Mouse (Mus musculus) hindlimb bud, embryonic 11.5 days (tissue): ENCODE data around the gene Dmp1.

Experiments
- DNase-seq: peaks from one replicate; pipeline ENCODE4 v3.0.0-alpha.2; 2012; ENCODE audit warnings: low read depth, low spot score; ENCODE audit errors: extremely low spot score

Dmp1 gene

DNA sequence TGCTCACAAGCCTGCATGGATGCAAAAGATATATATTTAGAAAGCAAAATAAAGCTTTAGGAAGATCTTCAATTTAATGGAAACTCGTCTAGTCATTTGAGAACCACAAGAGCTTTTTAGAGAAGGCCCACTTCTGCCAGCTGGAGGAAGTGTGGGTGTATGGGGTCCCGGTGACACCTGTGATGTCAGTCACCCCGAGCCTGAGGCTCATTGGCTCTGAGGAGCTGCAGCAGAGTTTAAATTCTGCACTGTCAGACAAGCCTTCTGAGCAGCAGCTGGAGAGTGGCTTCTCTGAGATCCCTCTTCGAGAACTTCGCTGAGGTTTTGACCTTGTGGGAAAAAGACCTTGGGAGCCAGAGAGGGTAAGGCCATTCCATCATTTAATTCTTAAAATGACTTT lies at the start of gene Dmp1:
TSS of gene Dmp1 (plus strand) at position 263 of the 400 bp plus-strand sequence.
- no peak for DNase-seq

DNA sequence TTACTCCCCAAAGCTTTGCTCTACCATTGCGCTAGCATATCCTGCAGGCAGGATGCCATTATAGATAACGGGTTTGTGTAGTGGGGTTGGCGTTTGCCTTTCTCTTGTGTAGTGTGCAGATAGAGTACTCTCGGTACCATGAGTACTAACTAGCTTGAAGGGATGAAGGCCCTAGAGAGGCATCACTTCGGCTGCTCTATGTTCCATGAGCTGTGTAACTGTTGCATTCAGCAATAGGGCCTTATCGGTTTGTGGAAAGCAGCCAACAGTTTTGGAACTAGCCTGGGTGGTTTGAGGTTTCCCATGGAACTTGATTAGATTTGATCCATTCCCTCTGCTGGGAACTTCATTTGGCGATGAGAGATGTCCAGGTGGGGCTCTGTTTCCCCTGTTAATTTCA lies 44.7 kb upstream of the Dmp1 start:
- no peak for DNase-seq

DNA sequence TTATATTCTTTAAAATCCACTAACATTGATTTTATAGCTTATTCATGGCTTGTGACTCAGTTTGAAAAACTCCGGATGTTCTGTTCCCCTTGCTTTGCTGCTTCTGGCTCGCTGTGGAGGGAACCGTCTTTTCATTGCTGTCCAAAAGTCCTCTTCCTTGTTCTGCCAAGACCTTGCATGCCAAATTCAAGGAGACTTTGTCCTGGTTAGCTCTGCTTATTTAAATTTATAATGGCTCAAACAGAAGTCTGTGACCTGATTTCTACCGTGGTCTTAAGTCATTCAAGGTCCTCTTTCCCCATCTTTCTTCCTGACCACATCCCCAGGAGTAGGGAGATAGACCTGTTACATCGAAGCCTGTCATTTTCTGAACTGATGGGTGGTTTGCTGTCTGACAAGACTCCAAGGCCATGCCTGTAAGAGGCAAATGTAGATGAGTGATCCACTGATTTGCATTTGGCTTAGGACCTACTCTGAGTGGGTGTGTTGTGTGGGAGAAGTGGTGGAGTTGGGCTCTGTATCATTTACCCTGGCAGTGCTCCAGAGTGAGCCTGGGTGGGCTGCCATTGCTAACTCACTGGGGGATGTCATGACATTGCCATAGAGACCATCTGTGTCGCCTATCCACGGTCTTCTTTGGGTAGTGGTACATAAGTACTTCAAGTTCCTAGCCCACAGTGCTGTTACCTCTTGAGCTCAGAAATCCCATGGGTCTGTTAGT lies 43.9 kb upstream of the Dmp1 start:
- DNase-seq = no peak

DNA sequence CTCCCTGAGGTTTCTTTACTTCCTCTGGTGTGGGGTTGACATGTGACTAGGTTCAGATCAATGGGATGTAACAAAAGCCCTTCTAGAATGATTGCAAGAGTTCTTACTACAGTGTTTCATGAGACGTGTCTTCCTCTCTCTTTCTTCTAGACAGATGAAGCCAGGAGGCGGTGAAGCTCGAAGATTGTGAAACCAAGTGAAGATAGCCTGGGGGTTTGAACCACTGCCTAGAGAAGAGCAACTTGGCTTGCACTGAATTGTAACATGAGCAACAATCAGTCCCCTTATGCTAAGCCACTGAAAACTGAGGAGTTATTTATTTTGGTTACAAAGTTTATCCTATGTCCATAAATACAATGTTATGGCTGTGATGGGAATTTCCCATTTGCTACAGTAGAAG lies 41.8 kb upstream of the Dmp1 start:
- no peak for DNase-seq

DNA sequence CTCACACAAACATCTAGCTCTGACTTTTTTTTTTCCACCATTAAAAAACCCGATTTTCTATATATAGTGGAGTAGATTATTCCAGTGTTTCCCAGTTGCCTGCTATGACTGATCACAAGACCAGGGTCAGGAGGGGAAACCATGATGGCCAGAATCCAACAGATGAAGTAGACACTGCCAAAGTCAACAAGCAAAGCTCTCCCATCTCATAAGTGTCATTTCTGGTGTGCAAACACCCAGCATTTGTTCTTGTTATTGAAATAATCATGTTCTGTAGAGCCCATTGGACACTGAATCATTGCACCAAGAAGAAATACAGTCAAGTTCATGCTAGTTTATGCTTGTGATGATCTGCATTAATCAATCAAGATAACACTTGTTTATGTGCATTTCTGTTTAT lies 41.0 kb upstream of the Dmp1 start:
- DNase-seq = no peak

DNA sequence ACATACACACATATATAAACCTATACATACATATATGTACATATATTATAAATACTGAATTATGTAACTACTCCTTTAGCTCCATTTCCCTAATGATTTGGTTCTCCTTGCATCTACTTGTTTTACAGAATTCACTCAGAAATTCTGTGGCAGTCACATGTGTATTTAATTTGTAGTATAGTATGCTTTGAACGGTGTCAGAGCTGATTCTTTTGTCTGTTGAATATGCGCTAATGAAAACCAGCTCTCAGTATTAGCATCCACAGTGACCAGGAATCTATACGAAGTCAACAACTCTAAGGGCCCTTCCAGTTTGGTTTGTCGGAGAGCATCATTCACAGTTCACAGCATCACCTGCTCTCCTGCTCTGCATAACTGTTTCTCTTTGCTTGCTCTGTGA lies 38.9 kb upstream of the Dmp1 start:
- no peak for DNase-seq

DNA sequence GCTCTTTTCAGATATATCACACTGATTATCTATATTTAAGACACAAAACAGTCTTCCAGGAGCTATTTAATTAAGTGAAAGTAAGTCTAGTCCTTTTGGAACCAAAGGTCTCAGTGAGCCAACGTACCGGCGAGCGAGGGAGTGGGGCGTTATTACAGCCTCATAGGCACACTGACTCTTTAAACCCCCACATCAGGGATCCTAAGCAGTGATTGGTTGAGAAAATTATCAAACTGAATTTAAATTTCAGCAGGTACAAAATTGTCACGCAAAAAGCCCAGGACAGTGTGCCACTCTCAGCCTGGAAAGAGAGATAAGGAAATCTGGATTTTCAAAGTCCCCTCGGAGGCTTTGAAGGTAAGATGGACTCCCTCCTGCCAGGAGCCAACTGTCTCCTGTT lies 32.0 kb upstream of the Dmp1 start, which contains the start of gene Dspp:
TSS of gene Dspp (plus strand) at position 301 of the 400 bp plus-strand sequence.
- no peak for DNase-seq

DNA sequence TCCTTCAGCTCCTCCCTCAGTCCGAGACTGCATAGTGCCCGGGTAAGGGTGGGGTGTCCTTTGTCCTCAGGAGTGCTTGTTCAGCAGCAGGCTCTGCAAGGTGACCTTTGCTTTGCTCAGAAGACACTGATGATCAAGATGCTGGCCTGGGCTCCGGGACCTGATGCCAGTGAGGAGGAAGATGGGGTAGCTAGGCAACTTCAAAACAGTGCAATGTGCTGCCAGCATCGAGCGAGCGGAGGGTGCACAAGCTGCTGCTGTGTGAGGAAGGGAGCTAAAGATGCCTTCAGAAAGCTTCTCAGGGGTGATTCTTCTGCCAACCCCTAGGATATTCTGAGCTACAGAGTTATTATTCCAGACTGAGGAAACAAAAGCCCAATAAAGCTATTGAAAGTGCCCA lies 29.3 kb upstream of the Dmp1 start:
- DNase-seq = no peak

DNA sequence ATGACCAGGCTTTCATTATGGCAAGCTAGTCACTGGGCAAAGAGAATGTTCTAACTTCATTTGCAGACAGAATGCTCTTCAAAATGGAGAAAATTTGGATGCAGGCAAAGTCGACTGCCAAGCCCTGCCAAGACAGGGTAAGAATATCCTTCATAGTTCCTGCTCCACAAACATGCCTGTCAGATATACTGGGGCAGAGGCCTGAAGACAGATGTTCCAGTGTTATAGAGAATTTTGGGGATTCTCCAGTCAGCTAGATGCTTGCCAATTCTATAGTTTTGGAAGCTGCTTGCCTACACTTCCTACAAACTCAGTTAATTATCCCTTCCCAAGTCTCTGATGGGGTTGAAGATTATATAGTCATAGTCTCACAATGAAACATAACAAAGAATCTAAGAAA lies 18.7 kb upstream of the Dmp1 start:
- DNase-seq = no peak

DNA sequence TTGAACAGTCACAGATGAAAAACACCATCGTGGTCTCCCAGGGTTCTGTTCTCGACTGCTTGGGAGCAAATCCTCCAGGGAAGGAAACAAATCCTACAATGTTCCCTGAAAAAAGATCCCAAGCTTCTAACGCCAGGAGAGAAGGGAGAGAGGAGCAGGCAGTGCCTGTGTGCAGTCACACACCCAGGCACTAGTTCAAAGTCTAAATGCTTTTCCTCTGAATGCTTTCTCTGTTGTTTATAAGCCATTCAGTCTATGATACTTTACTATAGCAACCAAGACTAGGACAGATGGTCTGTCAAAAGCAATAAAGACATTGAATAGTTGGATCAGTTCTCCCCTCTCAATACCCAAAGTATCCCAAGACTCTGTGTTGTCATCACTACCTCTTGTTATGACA lies 15.1 kb upstream of the Dmp1 start:
- no peak for DNase-seq

DNA sequence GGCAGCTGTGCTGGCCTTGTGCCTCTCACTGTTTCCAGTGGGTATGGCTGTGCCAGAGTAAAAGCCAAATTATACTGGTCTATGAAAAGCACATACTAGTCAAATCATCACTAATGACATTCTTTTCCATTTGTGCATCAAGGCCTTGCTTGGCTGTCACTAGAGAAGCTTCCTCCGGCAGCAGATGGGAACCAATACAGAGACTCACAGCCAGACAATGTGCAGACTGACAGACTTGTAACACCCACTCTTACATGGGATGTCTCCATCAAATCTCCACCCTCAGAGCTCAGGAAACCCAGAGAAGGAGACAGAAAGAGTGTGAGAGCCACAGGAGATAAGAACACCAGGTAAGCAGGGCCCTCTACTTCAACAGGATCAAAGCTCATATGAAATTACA lies 7.3 kb upstream of the Dmp1 start:
- DNase-seq = no peak

DNA sequence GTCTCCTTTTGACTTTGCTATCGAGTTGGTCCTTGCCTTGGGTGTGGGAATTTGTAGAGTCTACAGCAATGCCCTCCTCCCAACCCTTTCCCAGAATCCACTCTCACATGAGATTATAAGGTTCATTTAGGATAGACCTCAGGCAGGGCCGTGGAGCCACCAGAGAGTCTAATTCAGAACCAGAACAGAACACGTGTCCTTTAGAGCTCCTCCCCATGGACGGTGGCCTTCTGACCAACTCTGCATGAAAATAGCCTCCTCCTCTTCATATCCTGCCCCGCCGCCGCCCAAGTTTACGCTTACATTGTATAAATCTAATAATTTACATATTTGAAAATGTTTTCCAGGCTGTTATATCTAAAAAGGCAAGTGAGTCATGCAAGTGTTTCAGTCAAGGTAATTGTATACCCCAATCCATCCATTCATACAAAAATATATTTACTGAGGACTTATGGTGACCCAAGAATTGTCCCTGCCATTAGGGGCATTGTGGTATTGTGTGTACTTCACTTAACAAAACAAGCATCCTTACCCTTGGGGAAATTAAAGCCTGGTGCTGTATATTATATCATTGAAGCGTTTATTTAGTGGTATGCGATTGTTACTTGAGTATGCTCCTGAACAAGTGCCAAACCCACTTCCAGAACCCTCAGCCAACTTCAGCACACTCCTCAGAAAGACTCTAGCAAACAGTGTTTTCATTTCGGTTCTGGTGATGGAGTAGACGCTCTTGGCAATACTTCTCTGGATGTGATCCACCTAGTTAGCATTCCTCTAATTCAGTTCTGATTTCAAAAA lies 1.1 kb upstream of the Dmp1 start:
- no peak for DNase-seq

DNA sequence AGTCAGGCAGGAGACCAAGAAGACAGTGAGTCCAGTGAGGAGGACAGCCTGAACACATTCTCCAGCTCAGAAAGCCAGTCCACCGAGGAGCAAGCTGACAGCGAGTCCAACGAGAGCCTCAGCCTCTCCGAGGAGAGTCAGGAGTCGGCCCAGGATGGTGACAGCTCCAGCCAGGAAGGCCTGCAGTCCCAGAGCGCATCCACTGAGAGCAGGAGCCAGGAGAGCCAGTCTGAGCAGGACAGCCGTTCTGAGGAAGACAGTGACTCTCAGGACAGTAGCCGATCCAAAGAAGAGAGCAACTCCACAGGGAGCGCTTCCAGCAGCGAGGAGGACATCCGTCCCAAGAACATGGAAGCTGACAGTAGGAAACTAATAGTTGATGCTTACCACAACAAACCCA lies 10.1 kb downstream of the Dmp1 start:
- DNase-seq = no peak

DNA sequence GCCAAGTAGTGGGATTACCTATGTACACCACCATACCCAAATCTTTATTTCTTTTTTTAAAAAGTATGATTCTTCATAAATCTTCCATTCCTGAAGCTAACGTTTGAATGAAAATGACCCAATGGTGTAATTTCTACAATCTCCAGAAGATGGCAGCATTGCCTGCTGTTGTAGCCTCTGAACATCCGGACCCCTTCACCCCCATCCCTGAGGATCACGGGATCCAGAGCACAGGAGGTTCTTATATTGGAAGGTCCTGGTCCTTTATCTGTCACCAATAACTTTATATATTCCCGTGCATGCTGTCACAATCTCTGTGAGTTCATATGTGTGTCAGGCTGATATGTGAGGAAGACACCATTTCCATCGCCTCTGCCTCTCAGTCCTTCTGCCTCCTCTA lies 16.5 kb downstream of the Dmp1 start:
- peak; percentile 42 for DNase-seq

DNA sequence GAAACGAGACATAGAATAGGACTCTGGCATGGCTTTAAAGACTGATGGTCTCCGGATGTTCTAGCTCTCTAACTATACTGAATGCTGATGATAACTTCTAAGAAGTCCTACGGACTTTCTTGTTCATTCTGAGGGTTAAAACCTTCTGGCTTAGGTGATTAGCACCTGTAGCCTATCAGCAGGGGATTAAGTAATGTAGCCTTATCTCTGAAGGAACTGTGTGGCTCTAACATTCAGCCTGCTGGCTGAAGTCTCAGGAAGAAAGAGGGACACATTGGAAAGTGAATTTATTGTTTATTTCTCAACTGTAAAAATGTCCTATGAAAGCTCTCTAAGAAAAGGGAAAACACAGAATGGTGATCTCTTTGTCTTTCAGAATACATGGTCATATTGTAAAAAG lies 21.9 kb downstream of the Dmp1 start:
- DNase-seq = no peak

DNA sequence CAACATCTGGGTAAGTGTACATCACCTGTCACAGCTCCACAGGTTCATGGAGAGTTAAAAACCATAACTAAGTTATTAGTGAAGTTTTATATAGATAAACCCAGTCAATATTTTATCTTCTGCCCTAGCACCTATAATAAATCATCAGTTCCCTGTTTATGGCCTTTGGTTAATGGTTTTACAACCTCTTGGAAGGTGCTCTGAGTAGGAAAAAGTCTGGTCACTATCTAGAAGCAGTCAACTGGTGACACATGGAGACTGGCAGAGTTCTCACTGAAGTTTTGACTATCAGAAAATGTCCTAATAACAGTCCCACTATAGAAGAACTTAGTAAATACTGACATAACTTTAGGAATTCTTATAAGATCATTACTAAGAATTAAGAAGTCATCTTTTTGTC lies 22.3 kb downstream of the Dmp1 start:
- no peak for DNase-seq

DNA sequence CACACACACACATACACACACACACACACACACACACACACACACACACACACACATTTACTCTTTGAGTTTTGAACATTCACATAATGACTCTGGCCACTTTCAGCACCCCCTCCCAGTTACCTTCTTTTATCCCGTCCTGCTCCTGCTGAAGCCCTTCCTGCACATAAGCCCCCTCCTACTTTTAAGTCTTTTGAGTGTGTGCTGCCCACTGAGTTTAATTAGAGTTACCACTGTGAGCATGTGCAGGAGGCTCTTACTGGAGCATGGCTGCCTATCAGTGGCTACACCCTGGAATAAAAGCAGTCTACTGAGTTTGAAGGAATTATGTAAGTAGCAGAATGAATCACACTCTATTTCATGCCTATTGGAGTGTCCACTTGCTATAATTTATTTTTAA lies 26.1 kb downstream of the Dmp1 start:
- no peak for DNase-seq

DNA sequence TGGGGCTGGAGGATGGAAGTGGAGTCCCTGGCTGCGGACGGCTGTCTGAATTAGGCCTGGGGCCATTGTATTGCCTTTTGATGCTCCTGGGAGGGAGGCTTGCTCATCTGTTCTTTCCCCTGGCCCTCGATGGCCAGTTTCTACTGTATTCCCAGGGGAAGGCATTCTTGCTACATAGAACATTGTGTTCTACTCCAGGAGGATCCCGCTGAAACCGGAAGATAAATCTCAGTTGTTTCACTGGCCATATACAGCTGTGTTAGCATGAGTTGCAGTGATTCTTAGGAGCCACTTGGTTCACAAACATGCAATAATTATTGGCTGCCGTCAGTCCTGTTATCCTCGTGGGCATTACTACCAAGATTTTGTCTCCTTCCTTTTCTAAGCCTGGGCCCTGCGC lies 34.3 kb downstream of the Dmp1 start:
- DNase-seq = no peak

DNA sequence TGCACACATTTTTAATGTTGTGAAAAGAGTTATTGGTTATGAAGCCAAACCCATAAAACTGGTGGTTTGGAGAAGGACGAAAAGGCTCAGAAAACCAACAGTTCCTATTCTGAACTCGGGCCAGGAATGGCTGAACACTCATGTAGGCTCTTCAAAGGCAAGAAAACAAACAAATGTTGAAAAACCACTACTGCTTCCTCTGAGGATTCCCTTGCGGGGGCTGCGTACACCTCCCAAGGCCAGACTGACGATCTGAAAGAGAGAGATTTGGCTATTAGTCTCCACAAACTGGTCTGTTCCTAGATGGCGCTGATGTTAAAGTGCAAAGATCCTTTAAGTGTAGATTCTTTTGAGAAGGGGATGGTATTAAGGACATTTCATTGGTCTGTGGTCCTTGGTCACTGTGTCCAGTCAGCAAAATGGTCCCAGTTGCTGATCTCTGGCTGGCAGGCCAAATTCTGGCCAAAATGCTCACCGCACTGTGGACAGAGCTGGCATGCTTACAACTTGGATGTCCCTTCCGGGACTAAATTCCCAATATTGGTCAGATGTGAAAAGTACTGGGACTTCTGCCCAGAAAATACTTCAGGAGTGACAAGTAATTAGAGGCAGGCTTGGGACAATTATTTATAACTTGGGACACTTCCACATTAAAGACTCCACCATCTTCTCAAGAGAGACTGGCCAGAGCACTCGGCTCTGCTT lies 37.4 kb downstream of the Dmp1 start:
- DNase-seq = no peak

DNA sequence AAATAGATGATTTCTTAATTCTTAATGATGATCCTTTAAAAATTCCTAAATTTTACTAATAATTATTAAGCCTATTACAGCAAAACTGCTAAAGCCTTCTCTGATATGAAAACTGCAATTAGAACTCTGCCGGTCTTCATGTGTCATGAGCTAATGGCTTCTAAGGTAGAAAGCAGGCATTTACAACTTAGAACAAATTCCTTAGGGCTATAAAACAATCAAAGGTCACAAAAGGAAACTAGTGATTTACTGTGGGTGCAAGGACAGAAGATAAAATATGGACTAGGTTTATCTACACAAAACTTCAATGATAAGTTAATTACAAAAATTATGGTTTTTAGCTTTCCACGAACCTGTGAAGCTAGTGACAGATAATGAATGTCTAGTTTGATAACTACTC lies 41.8 kb downstream of the Dmp1 start:
- DNase-seq = no peak

DNA sequence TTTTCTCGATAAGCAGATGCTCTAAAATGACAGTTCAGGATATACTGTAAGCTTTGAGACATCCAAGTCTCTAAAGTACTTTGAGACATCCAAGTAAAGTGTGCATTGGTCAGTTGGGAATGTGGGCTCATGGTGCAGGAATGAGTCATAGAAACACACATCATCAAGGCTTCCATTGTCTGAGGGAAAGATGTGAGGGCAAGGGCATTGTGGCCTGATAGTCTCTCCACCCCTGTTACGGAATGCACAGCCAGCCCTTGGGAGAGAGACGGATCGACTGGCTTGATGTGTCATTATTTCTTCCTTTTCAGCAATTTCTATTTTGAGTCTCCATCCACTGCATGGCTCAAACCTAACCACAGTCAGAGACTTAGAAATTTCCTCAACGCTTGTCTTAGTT lies 49.4 kb downstream of the Dmp1 start:
- no peak for DNase-seq

DNA sequence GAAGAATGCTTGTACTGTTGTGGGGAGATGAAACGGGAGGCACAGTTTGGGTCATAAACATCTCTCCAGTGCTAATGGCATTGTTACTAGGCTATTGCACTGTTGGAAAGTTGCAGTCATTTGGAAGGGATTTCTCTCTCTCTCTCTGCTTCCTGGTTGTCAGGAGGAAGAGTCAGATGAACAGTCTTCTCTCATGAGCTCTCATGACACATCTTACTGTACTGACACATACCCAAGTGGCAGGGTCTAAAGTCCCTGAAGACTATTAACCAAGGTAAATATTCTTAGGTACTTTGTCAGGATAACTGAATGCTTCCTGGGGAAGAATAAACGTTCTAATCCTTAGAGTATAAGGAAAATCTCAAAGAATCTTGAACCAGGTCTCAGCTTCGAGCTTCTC lies 54.2 kb downstream of the Dmp1 start:
- DNase-seq = no peak
